Mouse (Mus musculus) common myeloid progenitor, adult 5-6 weeks (primary cell): ENCODE measurements at regions not wholly inside any gene's neighbourhood (a gene's known extent, or its start where the extent isn't known, plus 50 kb on each side); places are given as distances from the start of the nearest gene placed in this dataset.

Experiments used
- ATAC-seq: replicated peaks from 2 replicates; pipeline ENCODE4 v1.8.0; 2016; ENCODE audit warnings: low read depth, mild to moderate bottlenecking, moderate TSS enrichment, inconsistent platforms; ENCODE audit not compliant: poor library complexity, severe bottlenecking

GRCm38 (mm10) chr14:24825722-24826386 is 338.9 kb downstream of the Rps24 start:
- no peak for ATAC-seq

GRCm38 (mm10) chr14:24826471-24827337 is 339.8 kb downstream of the Rps24 start:
- ATAC-seq, result no peak

GRCm38 (mm10) chr14:24827381-24828031 is 340.6 kb downstream of the Rps24 start:
- ATAC-seq, result no peak

- no peak for ATAC-seq
Measured at GRCm38 (mm10) chr14:24829001-24829400, 342.1 kb downstream of the Rps24 start.

- no peak for ATAC-seq
Measured at GRCm38 (mm10) chr14:24833211-24833610, 346.3 kb downstream of the Rps24 start.

- no peak for ATAC-seq
Measured at GRCm38 (mm10) chr14:24838219-24838618, 351.3 kb downstream of the Rps24 start.

GRCm38 (mm10) chr14:24839056-24839455 is 352.1 kb downstream of the Rps24 start:
- no peak for ATAC-seq

- ATAC-seq, result no peak
Measured at GRCm38 (mm10) chr14:24841715-24842496, 355.0 kb downstream of the Rps24 start.

- no peak for ATAC-seq
Measured at GRCm38 (mm10) chr14:24843626-24844025, 356.7 kb downstream of the Rps24 start.

- ATAC-seq, result no peak
Measured at GRCm38 (mm10) chr14:24850491-24850890, 363.6 kb downstream of the Rps24 start.

- no peak for ATAC-seq
Measured at GRCm38 (mm10) chr14:24854459-24854858, 367.5 kb downstream of the Rps24 start.

GRCm38 (mm10) chr14:24862171-24862570 is 375.2 kb downstream of the Rps24 start:
- ATAC-seq, result no peak

- no peak for ATAC-seq
Measured at GRCm38 (mm10) chr14:24862661-24863060, 375.7 kb downstream of the Rps24 start.

- ATAC-seq, result no peak
Measured at GRCm38 (mm10) chr14:24863116-24863515, 376.2 kb downstream of the Rps24 start.

- no peak for ATAC-seq
Measured at GRCm38 (mm10) chr14:24865579-24866230, 378.8 kb downstream of the Rps24 start.

- no peak for ATAC-seq
Measured at GRCm38 (mm10) chr14:24867816-24868215, 380.9 kb downstream of the Rps24 start.

GRCm38 (mm10) chr14:24868756-24869155 is 381.8 kb downstream of the Rps24 start:
- ATAC-seq, result no peak

- ATAC-seq, result no peak
Measured at GRCm38 (mm10) chr14:24870246-24870645, 383.3 kb downstream of the Rps24 start.

- no peak for ATAC-seq
Measured at GRCm38 (mm10) chr14:24871392-24871998, 384.6 kb downstream of the Rps24 start.
